Mouse (Mus musculus): ENCODE results near the gene Mrto4. TPM values are rescaled to one million over a fixed set of nuclear protein-coding genes. Genes with fewer than 3 reads are reported as not detected.

Gene Mrto4
- total RNA-seq, 1 experiment, result 290 TPM

GRCm38 (mm10) chr4:139357211-139357610, 4.8 kb upstream of the Mrto4 start:
- in situ Hi-C loops (cut with MboI; ENCODE audit: low sequenced_read_pairs in 2 of 2, unreplicated experiment in 2 of 2), result no loop called here
- no peak overlapping the region for H3K4me3 ChIP-seq (ENCODE audit: insufficient read depth in 1 of 2, low read depth in 1 of 2, low read length in 2 of 2, poor library complexity in 1 of 2, severe bottlenecking in 1 of 2)
- TF ChIP-seq MAFK (IDR thresholded peaks at IDR 0.05; ENCODE audit: insufficient read depth, low read depth, low read length), result no peak
- TF ChIP-seq ZC3H11A (IDR thresholded peaks at IDR 0.05; ENCODE audit: borderline replicate concordance, low read depth, low read length), result no peak
- no peak for TF ChIP-seq ZNF384 (IDR thresholded peaks at IDR 0.05; ENCODE audit: low read depth, low read length)
- no peak for TF ChIP-seq HCFC1 (IDR thresholded peaks at IDR 0.05; ENCODE audit: borderline replicate concordance, insufficient read depth, low read length)
- no peak for TF ChIP-seq CHD2 (IDR thresholded peaks at IDR 0.05; ENCODE audit: low read depth, low read length)
- no peak for DNase-seq (ENCODE audit: low read depth, low spot score)
- H3K4me1 ChIP-seq (ENCODE audit: control insufficient read depth in 2 of 2, insufficient read depth in 2 of 2, low read length in 2 of 2, poor library complexity in 1 of 2), result peaks cover 0 to 6% of the 10 kb centered on the region in 2 experiments; a peak in 2 of 4 replicates
- no peak overlapping the region for H3K27ac ChIP-seq (ENCODE audit: insufficient read depth, low read depth, low read length, poor library complexity, severe bottlenecking)
- H3K36me3 ChIP-seq (ENCODE audit: control insufficient read depth, insufficient read depth, low read length, poor library complexity, severe bottlenecking), result peaks cover 46% of the 10 kb centered on the region
- no peak overlapping the region for H3K9ac ChIP-seq (ENCODE audit: insufficient read depth, low read depth, low read length, poor library complexity, severe bottlenecking)
- H3K9me3 ChIP-seq (ENCODE audit: control insufficient read depth, insufficient read depth, low read depth, low read length), result no peaks in the 10 kb centered on the region

GRCm38 (mm10) chr4:139352832-139353231, 456 bp upstream of the Mrto4 start:
- Histone ChIP-seq H3K9me3 (ENCODE audit: control insufficient read depth, insufficient read depth, low read depth, low read length) (no peaks in the 10 kb centered on the region), H3K9ac (ENCODE audit: insufficient read depth, low read depth, low read length, poor library complexity, severe bottlenecking) (peak overlapping the region; percentile 93), H3K4me1 (ENCODE audit: control insufficient read depth in 2 of 2, insufficient read depth in 2 of 2, low read length in 2 of 2, poor library complexity in 1 of 2) (peaks cover 2 to 12% of the 10 kb centered on the region in 2 experiments; a peak in 2 of 4 replicates), H3K4me3 (ENCODE audit: insufficient read depth in 1 of 2, low read depth in 1 of 2, low read length in 2 of 2, poor library complexity in 1 of 2, severe bottlenecking in 1 of 2) (peak overlapping the region; percentile 88 to 100), H3K27ac (ENCODE audit: insufficient read depth, low read depth, low read length, poor library complexity, severe bottlenecking) (no peak overlapping the region), H3K36me3 (ENCODE audit: control insufficient read depth, insufficient read depth, low read length, poor library complexity, severe bottlenecking) (peaks cover 38% of the 10 kb centered on the region)
- DNase-seq (ENCODE audit: low read depth, low spot score), result no peak
- no peak for TF ChIP-seq ZC3H11A (IDR thresholded peaks at IDR 0.05; ENCODE audit: borderline replicate concordance, low read depth, low read length)
- no peak for TF ChIP-seq CHD2 (IDR thresholded peaks at IDR 0.05; ENCODE audit: low read depth, low read length)
- no peak for TF ChIP-seq ZNF384 (IDR thresholded peaks at IDR 0.05; ENCODE audit: low read depth, low read length)
- TF ChIP-seq MAFK (IDR thresholded peaks at IDR 0.05; ENCODE audit: insufficient read depth, low read depth, low read length), result no peak
- no peak for TF ChIP-seq HCFC1 (IDR thresholded peaks at IDR 0.05; ENCODE audit: borderline replicate concordance, insufficient read depth, low read length)
- in situ Hi-C loops (cut with MboI; ENCODE audit: low sequenced_read_pairs in 2 of 2, unreplicated experiment in 2 of 2), result no loop called here

- Histone ChIP-seq H3K4me3 (ENCODE audit: insufficient read depth in 1 of 2, low read depth in 1 of 2, low read length in 2 of 2, poor library complexity in 1 of 2, severe bottlenecking in 1 of 2) (peak overlapping the region; percentile 46 to 50), H3K9ac (ENCODE audit: insufficient read depth, low read depth, low read length, poor library complexity, severe bottlenecking) (no peak overlapping the region), H3K27ac (ENCODE audit: insufficient read depth, low read depth, low read length, poor library complexity, severe bottlenecking) (no peak overlapping the region), H3K4me1 (ENCODE audit: control insufficient read depth in 2 of 2, insufficient read depth in 2 of 2, low read length in 2 of 2, poor library complexity in 1 of 2) (peaks cover 0 to 5% of the 10 kb centered on the region in 2 experiments; a peak in 2 of 4 replicates), H3K36me3 (ENCODE audit: control insufficient read depth, insufficient read depth, low read length, poor library complexity, severe bottlenecking) (peaks cover 38% of the 10 kb centered on the region), H3K9me3 (ENCODE audit: control insufficient read depth, insufficient read depth, low read depth, low read length) (no peaks in the 10 kb centered on the region)
- TF ChIP-seq MAFK (IDR thresholded peaks at IDR 0.05; ENCODE audit: insufficient read depth, low read depth, low read length) (no peak), ZNF384 (IDR thresholded peaks at IDR 0.05; ENCODE audit: low read depth, low read length) (no peak), CHD2 (IDR thresholded peaks at IDR 0.05; ENCODE audit: low read depth, low read length) (no peak)
- in situ Hi-C loops (cut with MboI; ENCODE audit: low sequenced_read_pairs in 2 of 2, unreplicated experiment in 2 of 2), result no loop called here
- no peak for DNase-seq (ENCODE audit: low read depth, low spot score)
Measured at GRCm38 (mm10) chr4:139345416-139346019, 6.9 kb downstream of the Mrto4 start.

- no peak for DNase-seq (ENCODE audit: low read depth, low spot score)
- in situ Hi-C loops (cut with MboI; ENCODE audit: low sequenced_read_pairs in 2 of 2, unreplicated experiment in 2 of 2), result no loop called here
- Histone ChIP-seq H3K27ac (ENCODE audit: insufficient read depth, low read depth, low read length, poor library complexity, severe bottlenecking) (no peak overlapping the region), H3K9ac (ENCODE audit: insufficient read depth, low read depth, low read length, poor library complexity, severe bottlenecking) (no peak overlapping the region), H3K4me3 (ENCODE audit: insufficient read depth in 1 of 2, low read depth in 1 of 2, low read length in 2 of 2, poor library complexity in 1 of 2, severe bottlenecking in 1 of 2) (no peak overlapping the region), H3K36me3 (ENCODE audit: control insufficient read depth, insufficient read depth, low read length, poor library complexity, severe bottlenecking) (peaks cover 22% of the 10 kb centered on the region), H3K4me1 (ENCODE audit: control insufficient read depth in 2 of 2, insufficient read depth in 2 of 2, low read length in 2 of 2, poor library complexity in 1 of 2) (peaks cover under 1 to 4% of the 10 kb centered on the region in 2 experiments; a peak in 2 of 4 replicates), H3K9me3 (ENCODE audit: control insufficient read depth, insufficient read depth, low read depth, low read length) (no peaks in the 10 kb centered on the region)
- TF ChIP-seq ZC3H11A (IDR thresholded peaks at IDR 0.05; ENCODE audit: borderline replicate concordance, low read depth, low read length) (no peak), ZNF384 (IDR thresholded peaks at IDR 0.05; ENCODE audit: low read depth, low read length) (no peak), MAFK (IDR thresholded peaks at IDR 0.05; ENCODE audit: insufficient read depth, low read depth, low read length) (no peak), HCFC1 (IDR thresholded peaks at IDR 0.05; ENCODE audit: borderline replicate concordance, insufficient read depth, low read length) (no peak), CHD2 (IDR thresholded peaks at IDR 0.05; ENCODE audit: low read depth, low read length) (no peak)
Measured at GRCm38 (mm10) chr4:139343718-139344117, 8.7 kb downstream of the Mrto4 start.

Data from ES-E14 (cell line).